Mouse (Mus musculus) lung, postnatal 0 days (tissue): ENCODE measurements at regions not wholly inside any gene's neighbourhood (a gene's known extent, or its start where the extent isn't known, plus 50 kb on each side); places are given as distances from the start of the nearest gene placed in this dataset.

ENCODE experiments used
- CTCF ChIP-seq: IDR thresholded peaks from 2 replicates; pipeline ENCODE4 v1.5.1; 2016; ENCODE audit warnings: antibody characterized with exemption, mild to moderate bottlenecking
- EP300 ChIP-seq: IDR thresholded peaks from 2 replicates; pipeline ENCODE4 v1.6.1; 2016; ENCODE audit warnings: antibody characterized with exemption, mild to moderate bottlenecking, control low read depth

- TF ChIP-seq CTCF (no peak), EP300 (no peak)
Observed at GRCm38 (mm10) chr19:27617522-27617921, 187.9 kb upstream of the Pum3 start.
